Mouse (Mus musculus) naive thymus-derived CD4-positive, alpha-beta T cell, adult 5 months (primary cell): Measurements from ENCODE around the gene Gm9495. TPM values are rescaled to one million over a fixed set of nuclear protein-coding genes. Genes with fewer than 3 reads are reported as not detected.

ENCODE experiments used
- polyA plus RNA-seq: library from polyadenylated mRNA; unstranded; fragments of 100-300 nt; shearing (Covaris generic); gene quantifications from one replicate; pipeline ENCODE4 v1.2.1, GENCODE M21; 2017

Gene Gm9495
- polyA plus RNA-seq = not detected

GRCm38 (mm10) chr8:69453465-69453864 is at the start of gene Gm9495:
Gm9495 (minus strand) TSS chr8:69453565.

Other genes with a start within 250 kb of the Gm9495 start
- gene Zfp930, start 244.5 kb downstream of the Gm9495 start, polyA plus RNA-seq = 8.8 TPM
- 6.1 TPM for gene D130040H23Rik, start 182.5 kb downstream of the Gm9495 start, polyA plus RNA-seq
- gene Gm7697, start 69.4 kb upstream of the Gm9495 start, polyA plus RNA-seq = not detected
- gene Zfp868, start 172.0 kb upstream of the Gm9495 start, polyA plus RNA-seq = 47.5 TPM
- gene Zfp964, start 200.9 kb upstream of the Gm9495 start, polyA plus RNA-seq = 0.16 TPM